In genomic region chr11:90029841-90030398, GRCm38 (mm10) we compare ENCODE assay signal across 9 mouse cellular contexts. TPM values are rescaled to one million over a fixed set of nuclear protein-coding genes. Genes with fewer than 3 reads are reported as not detected.
DNase-seq lines count a peak whose midpoint lies in the region; ATAC-seq and TF ChIP-seq lines count a peak whose summit lies in the region.
"Had no signal": no experiment of that assay in that cellular context is flagged by ENCODE, and none has a peak within 500 bp of the region (broad histone marks: within the 10 kb centered on the region; RNA-seq: fewer than 3 reads in every experiment).

Tmem100 (plus strand) TSS chr11:90030348.

- no peak within 1 kb of the TSS for H3K27ac ChIP-seq in forebrain, embryonic 13.5 days
- peak within 1 kb of the TSS; percentile 13; the same call in 1 of the 2 replicates for H3K27ac ChIP-seq in hindbrain, postnatal 0 days
- H3K27ac ChIP-seq in macrophage = peak within 1 kb of the TSS; percentile 21

- H3K4me1 ChIP-seq in forebrain, embryonic 13.5 days = peaks cover 24% of the 10 kb centered on the region
- 0 out of 2 replicates have a peak, but pooled peaks cover 3% of the 10 kb centered on the region for H3K4me1 ChIP-seq in hindbrain, postnatal 0 days (ENCODE audit: insufficient read depth, low read length)

- peaks cover 12% of the 10 kb centered on the region for H3K27me3 ChIP-seq in forebrain, embryonic 13.5 days
- H3K27me3 ChIP-seq in hindbrain, postnatal 0 days (ENCODE audit: insufficient read depth, low read length) = peaks cover 4% of the 10 kb centered on the region; the same call in 1 of the 2 replicates

- H3K4me3 ChIP-seq in forebrain, embryonic 13.5 days = peak within 1 kb of the TSS; percentile 29
- H3K4me3 ChIP-seq in hindbrain, postnatal 0 days (ENCODE audit: low read length) = peak within 1 kb of the TSS; percentile 35
- peak within 1 kb of the TSS; percentile 36 for H3K4me3 ChIP-seq in macrophage (ENCODE audit: inconsistent target)

- no peak for DNase-seq in layer of hippocampus, adult 18-20 months (ENCODE audit: low spot score in 2 of 2)
- no peak for DNase-seq in layer of hippocampus, adult 9-11 months
- no peak for DNase-seq in hindbrain, postnatal 0 days (ENCODE audit: low spot score)
- DNase-seq in cerebellum, adult 9-10 months = no peak
- DNase-seq in cerebellum, postnatal 4 days (ENCODE audit: low spot score in 2 of 2) = no peak
- DNase-seq in yolk sac, embryonic 10.5 days (ENCODE audit: low spot score) = no peak

- no peak for TF ChIP-seq CTCF in hindbrain, postnatal 0 days (IDR thresholded peaks at IDR 0.05; ENCODE audit: low read depth)

- H3K79me2 ChIP-seq in macrophage (ENCODE audit: inconsistent target) = no peaks in the 10 kb centered on the region

- no peak for ATAC-seq in forebrain, embryonic 13.5 days
- no peak for ATAC-seq in hindbrain, postnatal 0 days

- no peaks in the 10 kb centered on the region for H3K36me3 ChIP-seq in forebrain, embryonic 13.5 days (ENCODE audit: poor library complexity, severe bottlenecking)
- no peaks in the 10 kb centered on the region for H3K36me3 ChIP-seq in hindbrain, postnatal 0 days (ENCODE audit: insufficient read depth, low read length)
- H3K36me3 ChIP-seq in macrophage (ENCODE audit: inconsistent target) = no peaks in the 10 kb centered on the region
- H3K36me3 ChIP-seq: G1E had no signal

- peak within 1 kb of the TSS; percentile 50; the same call in 1 of the 2 replicates for H3K9ac ChIP-seq in forebrain, embryonic 13.5 days
- H3K9ac ChIP-seq in hindbrain, postnatal 0 days (replicated peaks; ENCODE audit: low read length) = peak within 1 kb of the TSS; percentile 35

- WGBS in forebrain, embryonic 13.5 days = 59% methylated on average over 13 of the region's 13 CpGs
- WGBS in hindbrain, postnatal 0 days = 47% methylated on average over 13 of the region's 13 CpGs
- 22% methylated on average over 12 of the region's 13 CpGs for WGBS in macrophage (ENCODE audit: missing documents)

- peak within 1 kb of the TSS; percentile 57 for H3K4me2 ChIP-seq in forebrain, embryonic 13.5 days
- peak within 1 kb of the TSS; percentile 54 for H3K4me2 ChIP-seq in hindbrain, postnatal 0 days (ENCODE audit: low read depth, low read length)

- no peaks in the 10 kb centered on the region for H3K9me3 ChIP-seq in forebrain, embryonic 13.5 days (replicated peaks)
- H3K9me3 ChIP-seq in hindbrain, postnatal 0 days (ENCODE audit: low read length) = no peaks in the 10 kb centered on the region

RNA-seq across cellular contexts. Expression of gene Tmem100, which starts in this region (rescaled TPM):
- total RNA-seq in layer of hippocampus, adult 18-20 months (2021) = 10 to 100 TPM; 14.3 to 14.4 TPM
- polyA plus RNA-seq in forebrain, embryonic 13.5 days (2015; fragmentation: Nextera tagmentation; extraction: Ambion mirVana) = 4.8 and 5.0 TPM in 2 replicates
- total RNA-seq in hindbrain, postnatal 0 days (2014; rRNA removed) = 8.6 and 11.6 TPM in 2 replicates
- polyA plus RNA-seq in hindbrain, postnatal 0 days (2015; fragmentation: Nextera tagmentation; extraction: Ambion mirVana) = 19.3 and 23.5 TPM in 2 replicates
- not detected for total RNA-seq in macrophage (2018; cell fraction: chromatin; rRNA removed)
- under 1 TPM in 9 of 26 experiments, not detected in 17; 0.05 to 0.19 (median 0.10) TPM for total RNA-seq in macrophage (2018; cell fraction: cytosol; rRNA removed)
- under 1 TPM in 1 of 26 experiments, not detected in 25; 0.42 TPM for total RNA-seq in macrophage (2018; cell fraction: nucleus; rRNA removed)
- not detected in 3 replicates for polyA plus RNA-seq in macrophage (2018)
